Mouse (Mus musculus) intestine, embryonic 16.5 days (tissue): ENCODE measurements at regions not wholly inside any gene's neighbourhood (a gene's known extent, or its start where the extent isn't known, plus 50 kb on each side); places are given as distances from the start of the nearest gene placed in this dataset.

Experiments used
- ATAC-seq: fragments of 200-750 bp; cut with Nextera tagmentation; 2 replicates; pipeline ENCODE4 v1.8.0; 2017; ENCODE audit warnings: moderate TSS enrichment, moderate library complexity
- H3K27ac ChIP-seq: fragments of 300-500 bp; sonication (generic); 2 replicates; pipeline ENCODE4 v1.5.1; 2014; ENCODE audit warnings: mild to moderate bottlenecking, low read length
- H3K27me3 ChIP-seq: fragments of 300-500 bp; sonication (generic); replicated peaks from 2 replicates; pipeline ENCODE4 v1.6.1; 2014; ENCODE audit warnings: low read length, control low read depth, mixed read lengths; ENCODE audit not compliant: control insufficient read depth, insufficient read depth
- H3K36me3 ChIP-seq: fragments of 300-500 bp; sonication (generic); 2 replicates; pipeline ENCODE4 v1.6.1; 2014; ENCODE audit warnings: low read length, control low read depth; ENCODE audit not compliant: control insufficient read depth, insufficient read depth
- H3K4me1 ChIP-seq: fragments of 300-500 bp; sonication (generic); 2 replicates; pipeline ENCODE4 v1.6.1; 2014; ENCODE audit warnings: low read length, control low read depth, mixed read lengths; ENCODE audit not compliant: control insufficient read depth, insufficient read depth
- H3K4me2 ChIP-seq: fragments of 300-500 bp; sonication (generic); 2 replicates; pipeline ENCODE4 v1.6.1; 2014; ENCODE audit warnings: low read depth, low read length, control low read depth
- H3K4me3 ChIP-seq: fragments of 300-500 bp; sonication (generic); 2 replicates; pipeline ENCODE4 v1.5.1; 2014; ENCODE audit warnings: mild to moderate bottlenecking, low read length
- H3K9ac ChIP-seq: fragments of 300-500 bp; sonication (generic); 2 replicates; pipeline ENCODE4 v1.6.1; 2014; ENCODE audit warnings: low read depth, low read length
- H3K9me3 ChIP-seq: fragments of 300-500 bp; sonication (generic); 2 replicates; pipeline ENCODE4 v1.6.1; 2016; ENCODE audit warnings: low read length, control low read depth; ENCODE audit not compliant: control insufficient read depth
- WGBS: fragments of 180-500 bp; shearing (Covaris S2); extraction: QIAGEN DNeasy Blood & Tissue Kit; methylation state at CpG from one replicate; pipeline ENCODE4 v1.1.7; 2014; 5-methylcytosine and 5-hydroxymethylcytosine counted together

DNA sequence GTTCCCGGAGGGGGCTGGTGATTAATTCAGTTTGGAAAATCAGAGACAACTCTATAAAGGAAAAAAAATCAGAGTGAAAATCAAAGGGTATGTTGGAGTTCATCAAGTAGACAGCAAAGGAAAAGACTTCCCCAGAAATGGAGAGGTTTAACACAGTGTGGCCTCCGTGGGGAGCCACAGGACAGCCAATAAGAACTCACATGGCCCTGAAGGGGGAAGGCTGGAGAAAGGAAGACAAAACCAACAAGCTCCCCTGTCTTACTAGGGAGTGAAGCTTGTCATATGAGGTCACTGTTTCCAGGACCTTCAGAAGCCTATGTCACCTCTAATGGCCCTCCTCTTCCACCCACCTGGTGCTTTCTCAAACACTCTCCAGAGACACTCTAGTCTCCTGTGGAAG lies 187.1 kb upstream of the Nckap5 start:
- no peaks in the 10 kb centered on the region for H3K9me3 ChIP-seq
- H3K4me2 ChIP-seq = no peak overlapping the region
- no peak overlapping the region for H3K4me3 ChIP-seq
- no peaks in the 10 kb centered on the region for H3K27me3 ChIP-seq
- 78% methylated on average over 2 of the region's 2 CpGs for WGBS
- H3K9ac ChIP-seq = no peak overlapping the region
- no peaks in the 10 kb centered on the region for H3K4me1 ChIP-seq
- no peak for ATAC-seq
- H3K27ac ChIP-seq = no peak overlapping the region
- no peaks in the 10 kb centered on the region for H3K36me3 ChIP-seq

- Histone ChIP-seq H3K36me3 (no peaks in the 10 kb centered on the region), H3K4me3 (no peak overlapping the region), H3K27ac (no peak overlapping the region), H3K9ac (no peak overlapping the region), H3K4me1 (no peaks in the 10 kb centered on the region), H3K9me3 (no peaks in the 10 kb centered on the region), H3K4me2 (no peak overlapping the region), H3K27me3 (no peaks in the 10 kb centered on the region)
- no peak for ATAC-seq
- 62% methylated on average over 4 of the region's 4 CpGs for WGBS
Observed at GRCm38 (mm10) chr1:127015894-127016245, 185.3 kb upstream of the Nckap5 start.

- Histone ChIP-seq H3K4me2 (no peak overlapping the region), H3K36me3 (no peaks in the 10 kb centered on the region), H3K9ac (no peak overlapping the region), H3K4me3 (no peak overlapping the region), H3K27me3 (no peaks in the 10 kb centered on the region), H3K9me3 (no peaks in the 10 kb centered on the region), H3K27ac (no peak overlapping the region), H3K4me1 (no peaks in the 10 kb centered on the region)
- WGBS = 41% methylated on average over 8 of the region's 8 CpGs
- peak; percentile 75 for ATAC-seq
Observed at GRCm38 (mm10) chr1:127015042-127015893, 184.7 kb upstream of the Nckap5 start.

DNA sequence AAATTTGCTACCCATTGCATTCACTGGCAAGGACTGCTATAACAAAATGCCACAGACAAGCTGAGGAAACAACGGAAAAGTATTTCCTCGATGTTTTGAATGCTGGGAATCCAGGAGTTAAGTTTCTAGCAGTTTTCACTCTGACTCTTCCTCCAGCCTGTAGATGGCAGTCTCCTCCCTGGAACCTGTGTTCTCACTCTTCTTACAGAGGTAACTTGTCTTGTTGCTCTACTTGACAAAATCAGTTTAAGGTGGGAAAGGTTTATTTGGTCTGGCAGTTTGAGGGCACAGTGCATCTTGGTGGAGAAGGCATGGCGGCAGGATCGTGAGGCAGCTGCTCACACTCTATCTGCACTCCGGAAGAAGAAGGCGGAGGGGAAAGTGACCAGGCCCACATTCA lies 181.3 kb upstream of the Nckap5 start:
- no peak overlapping the region for H3K27ac ChIP-seq
- no peak overlapping the region for H3K4me2 ChIP-seq
- no peak for ATAC-seq
- no peak overlapping the region for H3K4me3 ChIP-seq
- 74% methylated on average over 6 of the region's 6 CpGs for WGBS
- no peaks in the 10 kb centered on the region for H3K9me3 ChIP-seq
- H3K9ac ChIP-seq = no peak overlapping the region
- no peaks in the 10 kb centered on the region for H3K4me1 ChIP-seq
- H3K36me3 ChIP-seq = no peaks in the 10 kb centered on the region
- H3K27me3 ChIP-seq = no peaks in the 10 kb centered on the region

DNA sequence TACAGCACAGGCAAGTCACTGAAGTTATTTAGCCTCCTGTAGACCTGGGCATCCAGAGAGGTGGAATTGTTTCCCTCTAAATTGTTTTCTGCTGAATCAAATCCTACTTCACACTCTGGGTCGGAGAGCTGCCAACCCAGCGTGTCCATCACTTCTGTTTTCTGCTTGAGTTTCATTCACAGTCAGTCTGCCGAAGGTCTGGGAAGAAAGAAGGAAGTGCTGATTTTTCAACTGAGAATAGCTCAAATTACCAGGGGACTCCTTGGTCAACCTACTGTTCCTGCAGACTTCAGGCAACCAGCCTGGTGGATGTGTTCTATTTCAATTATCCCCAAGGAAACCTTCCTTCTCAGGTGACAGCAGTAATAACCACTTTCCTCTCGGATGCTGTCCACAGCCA lies 179.1 kb upstream of the Nckap5 start:
- Histone ChIP-seq H3K9ac (no peak overlapping the region), H3K4me2 (no peak overlapping the region), H3K27me3 (no peaks in the 10 kb centered on the region), H3K4me1 (no peaks in the 10 kb centered on the region), H3K4me3 (no peak overlapping the region), H3K9me3 (no peaks in the 10 kb centered on the region), H3K36me3 (no peaks in the 10 kb centered on the region), H3K27ac (no peak overlapping the region)
- 83% methylated on average over 4 of the region's 4 CpGs for WGBS
- no peak for ATAC-seq

DNA sequence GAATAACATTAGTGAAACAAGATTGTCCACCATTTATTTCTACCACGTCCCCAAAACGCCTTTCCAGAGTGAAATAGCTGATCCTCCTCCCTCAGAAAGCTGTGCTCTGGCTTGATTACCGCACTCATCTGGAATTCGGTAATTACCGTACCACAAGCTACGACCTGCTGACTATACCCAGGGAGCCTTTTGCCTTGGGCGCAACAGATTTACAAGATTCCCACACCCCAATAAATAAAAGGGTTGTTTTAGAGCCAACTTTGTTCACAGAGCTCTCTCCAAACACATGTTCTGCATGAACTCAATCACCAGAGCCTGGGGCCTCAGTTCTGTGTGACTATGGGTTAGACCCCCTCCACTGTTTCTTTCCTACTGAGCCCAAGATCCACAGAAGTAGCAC lies 171.1 kb upstream of the Nckap5 start:
- WGBS = 81% methylated on average over 7 of the region's 7 CpGs

GRCm38 (mm10) chr1:126993061-126993640 lies 162.6 kb upstream of the Nckap5 start:
- 70% methylated on average over 1 of the region's 1 CpGs for WGBS
- Histone ChIP-seq H3K27ac (no peak overlapping the region), H3K9me3 (no peaks in the 10 kb centered on the region), H3K4me3 (no peak overlapping the region), H3K36me3 (no peaks in the 10 kb centered on the region), H3K4me2 (no peak overlapping the region), H3K27me3 (no peaks in the 10 kb centered on the region), H3K9ac (no peak overlapping the region), H3K4me1 (no peaks in the 10 kb centered on the region)
- no peak for ATAC-seq

More for the DNA sequence above, 171.1 kb upstream of the Nckap5 start:
- H3K9me3 ChIP-seq = no peaks in the 10 kb centered on the region
- H3K27ac ChIP-seq = no peak overlapping the region
- no peak overlapping the region for H3K9ac ChIP-seq
- H3K36me3 ChIP-seq = no peaks in the 10 kb centered on the region
- no peak for ATAC-seq
- H3K27me3 ChIP-seq = no peaks in the 10 kb centered on the region
- no peaks in the 10 kb centered on the region for H3K4me1 ChIP-seq
- H3K4me2 ChIP-seq = no peak overlapping the region
- H3K4me3 ChIP-seq = no peak overlapping the region

DNA sequence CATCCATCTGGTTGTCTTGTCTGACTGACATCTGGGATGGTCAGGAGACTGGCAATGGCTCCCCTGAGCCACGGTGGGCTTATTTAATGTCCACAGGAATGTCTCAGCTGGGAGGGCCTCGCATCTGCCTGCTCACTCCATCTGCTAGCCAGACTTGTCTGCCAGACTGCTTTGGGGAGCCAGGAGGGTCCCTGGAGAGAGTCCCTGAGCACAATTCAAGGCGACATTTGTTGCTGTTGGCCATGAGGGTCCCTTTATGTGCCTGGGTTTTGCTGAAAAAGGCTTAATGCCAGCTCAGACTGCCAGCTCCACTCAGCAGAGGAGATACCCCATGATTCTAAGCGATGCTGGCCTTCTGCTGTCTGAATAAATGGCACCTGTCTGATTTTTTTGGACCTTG lies 161.8 kb upstream of the Nckap5 start:
- Histone ChIP-seq H3K4me2 (no peak overlapping the region), H3K4me3 (no peak overlapping the region), H3K27ac (no peak overlapping the region), H3K36me3 (no peaks in the 10 kb centered on the region), H3K9ac (no peak overlapping the region; the same call in 1 of the 2 replicates), H3K9me3 (no peaks in the 10 kb centered on the region), H3K27me3 (no peaks in the 10 kb centered on the region), H3K4me1 (no peaks in the 10 kb centered on the region)
- 61% methylated on average over 4 of the region's 4 CpGs for WGBS
- ATAC-seq = no peak

DNA sequence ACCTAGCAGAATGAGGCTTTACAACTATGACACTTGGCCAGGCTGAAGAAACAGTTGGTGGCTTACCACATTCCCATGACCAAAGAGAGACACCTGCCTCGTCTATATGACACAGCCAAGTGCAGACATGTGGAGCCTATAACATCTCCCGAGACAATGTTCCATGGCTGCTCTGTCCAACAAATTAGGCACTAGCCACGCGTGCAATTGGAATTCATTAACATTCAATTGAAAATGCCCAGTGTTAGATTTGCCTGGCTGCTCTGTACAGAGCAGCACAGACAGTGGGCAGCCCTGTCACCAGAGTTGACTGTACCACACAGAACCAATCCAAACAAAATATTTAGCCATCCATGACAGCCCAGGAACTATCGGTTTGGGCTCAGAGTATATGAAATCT lies 152.2 kb upstream of the Nckap5 start:
- Histone ChIP-seq H3K9ac (no peak overlapping the region), H3K27me3 (no peaks in the 10 kb centered on the region), H3K4me3 (no peak overlapping the region), H3K27ac (no peak overlapping the region), H3K4me2 (no peak overlapping the region), H3K36me3 (no peaks in the 10 kb centered on the region), H3K4me1 (no peaks in the 10 kb centered on the region), H3K9me3 (no peaks in the 10 kb centered on the region)
- 84% methylated on average over 5 of the region's 5 CpGs for WGBS
- ATAC-seq = no peak
